Mouse (Mus musculus) R1 (cell line): ENCODE measurements around the gene Erg.

Source experiments
- DNase-seq: peaks from one replicate; pipeline ENCODE4 v3.0.0-alpha.2; 2018; ENCODE audit warnings: low read depth, low spot score

The Erg gene

DNA sequence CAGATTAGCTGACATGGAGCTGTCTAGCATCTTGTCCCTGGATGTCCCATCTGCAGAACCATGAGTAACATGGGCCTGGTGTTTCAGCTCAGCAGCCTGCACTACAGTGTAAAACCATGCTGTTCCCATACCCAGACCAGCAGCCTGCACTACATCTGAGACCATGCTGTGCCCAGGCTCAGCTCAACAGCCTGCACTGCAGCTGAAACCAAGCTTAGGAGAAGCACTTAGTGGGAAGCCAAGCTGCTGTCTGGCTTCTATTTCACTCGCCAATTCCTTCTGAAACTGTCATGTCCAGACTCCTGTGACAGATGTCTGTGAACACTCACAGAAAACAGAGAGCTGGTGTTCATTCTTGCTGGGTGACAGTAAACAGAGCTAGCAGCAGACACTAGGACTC, 195.6 kb downstream of the Erg start:
- no peak for DNase-seq

DNA sequence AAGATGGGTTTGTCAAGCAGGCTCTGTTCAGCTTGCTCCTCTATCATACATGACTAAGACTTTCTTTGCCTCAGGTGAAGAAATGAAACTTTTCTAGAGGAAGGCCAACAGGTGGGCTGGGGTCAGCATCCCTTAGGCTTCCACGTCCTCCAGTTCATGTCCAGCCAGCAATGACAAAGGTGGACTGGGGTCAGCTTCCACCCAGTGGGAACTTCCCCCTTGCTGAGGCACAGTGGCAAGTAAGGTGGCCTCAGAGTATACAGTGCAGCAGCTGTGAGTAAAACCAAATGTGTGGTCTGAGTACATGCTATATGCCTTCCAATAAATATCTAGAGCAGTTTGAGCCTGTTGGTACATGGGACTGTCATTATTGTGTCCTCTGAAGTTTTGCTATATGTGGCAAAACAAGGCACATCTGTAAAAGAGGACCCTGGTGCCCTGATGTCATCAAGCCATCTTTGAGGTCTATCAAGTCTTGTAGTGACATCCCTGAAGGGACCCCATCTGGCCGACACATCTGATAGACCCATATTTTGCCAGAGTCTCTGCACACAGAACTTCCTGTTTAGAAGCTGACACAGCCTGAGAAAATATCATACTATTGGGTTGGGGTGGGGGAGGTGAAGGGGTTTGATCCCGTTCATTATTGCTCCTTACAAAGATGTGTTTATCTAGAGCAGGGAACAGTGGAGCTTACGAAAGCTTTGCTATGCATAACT, 197.4 kb downstream of the Erg start:
- no peak for DNase-seq

DNA sequence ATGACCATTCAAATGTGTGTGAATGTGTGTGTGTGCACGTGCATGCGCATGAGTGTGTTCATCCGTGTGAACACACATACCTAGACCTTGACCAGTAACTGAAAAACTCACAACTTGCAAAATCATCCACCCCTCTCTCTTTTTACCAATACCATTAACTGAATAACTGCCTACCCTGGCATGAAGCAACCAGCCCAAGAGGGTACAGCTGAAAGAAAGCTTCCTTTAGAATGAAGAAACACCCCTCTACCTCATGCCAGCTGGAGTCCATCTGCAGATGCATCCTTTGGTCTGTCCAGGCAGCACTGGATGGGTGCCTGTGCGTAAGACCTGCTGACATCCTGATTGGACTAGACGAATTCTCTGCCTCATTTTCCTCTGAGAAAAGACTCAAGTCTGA, 198.1 kb downstream of the Erg start:
- DNase-seq: no peak

DNA sequence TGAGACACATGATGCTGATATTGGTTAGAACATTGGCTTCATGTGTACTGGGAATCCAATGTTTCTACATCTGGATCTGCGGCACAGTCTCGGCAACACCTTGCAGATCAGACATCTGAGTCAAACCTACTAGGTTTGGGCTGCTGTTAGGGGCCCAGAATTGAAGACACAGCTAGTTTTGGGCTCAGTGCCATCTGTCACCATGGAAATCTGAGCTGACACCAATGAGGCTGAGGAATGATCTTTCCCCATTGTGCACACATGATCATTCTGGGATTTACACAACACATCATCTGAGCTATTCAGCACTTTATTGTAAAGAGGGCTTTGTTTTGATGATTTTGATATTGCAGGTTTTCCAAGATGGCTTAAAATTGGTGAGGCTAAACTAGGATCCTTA, 199.4 kb downstream of the Erg start:
- DNase-seq: no peak

DNA sequence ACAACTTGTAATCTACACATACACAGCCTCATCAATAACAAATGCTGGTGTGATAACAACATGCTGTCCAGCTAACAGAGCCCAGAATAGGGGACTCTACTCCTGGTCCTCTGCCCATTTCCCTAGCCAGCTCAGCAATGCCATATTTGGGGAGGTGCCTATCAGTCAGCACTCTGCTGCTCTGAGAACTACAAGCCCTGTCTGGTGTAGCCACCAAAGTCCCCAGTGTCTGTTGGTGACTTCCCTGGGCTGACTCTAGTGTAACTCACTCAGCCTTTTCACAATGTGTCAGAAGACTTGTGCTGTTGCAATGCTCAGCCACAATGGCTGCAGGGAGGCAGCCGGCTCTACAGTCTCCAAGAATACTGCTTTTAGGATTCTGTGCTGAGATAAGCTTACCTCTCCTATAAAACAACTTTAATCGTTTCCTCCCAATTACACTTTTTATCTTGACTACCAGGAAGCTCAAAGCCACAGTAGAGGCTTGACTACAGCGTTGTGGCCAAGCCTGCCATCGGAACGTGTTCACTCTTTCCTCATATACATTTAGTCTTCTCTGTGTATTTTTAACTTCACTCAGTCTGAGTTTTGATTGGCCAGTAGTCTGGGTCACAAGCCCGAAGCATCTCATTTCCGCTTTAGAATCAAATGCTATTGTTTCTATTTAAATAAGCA, 201.0 kb downstream of the Erg start:
- no peak for DNase-seq

DNA sequence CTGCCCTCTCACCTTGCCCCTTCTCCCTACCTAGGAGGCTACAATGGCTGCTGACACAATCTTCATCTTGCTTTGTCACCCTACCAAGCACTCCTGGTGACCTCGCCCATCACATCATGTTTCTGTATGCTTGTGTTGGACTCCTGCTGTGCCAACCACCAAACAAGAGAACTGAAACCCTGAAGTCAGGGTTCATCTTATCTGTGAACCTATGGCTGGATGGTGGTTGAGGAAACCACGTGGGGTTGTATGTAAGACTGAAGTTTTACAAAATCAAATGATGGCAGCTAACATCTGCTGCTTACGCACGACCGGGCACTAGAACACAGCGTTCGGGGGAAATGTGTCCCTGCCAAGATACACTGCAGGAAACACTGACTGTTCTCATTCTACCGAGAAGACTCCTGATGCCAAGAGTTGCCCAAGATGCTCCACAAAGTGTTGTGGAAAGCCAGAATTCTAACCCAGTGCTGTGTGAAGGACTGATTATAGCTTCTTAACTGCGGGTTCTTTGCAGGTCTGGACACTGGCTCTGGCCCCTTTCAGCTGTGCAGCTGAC, 201.7 kb downstream of the Erg start:
- no peak for DNase-seq

DNA sequence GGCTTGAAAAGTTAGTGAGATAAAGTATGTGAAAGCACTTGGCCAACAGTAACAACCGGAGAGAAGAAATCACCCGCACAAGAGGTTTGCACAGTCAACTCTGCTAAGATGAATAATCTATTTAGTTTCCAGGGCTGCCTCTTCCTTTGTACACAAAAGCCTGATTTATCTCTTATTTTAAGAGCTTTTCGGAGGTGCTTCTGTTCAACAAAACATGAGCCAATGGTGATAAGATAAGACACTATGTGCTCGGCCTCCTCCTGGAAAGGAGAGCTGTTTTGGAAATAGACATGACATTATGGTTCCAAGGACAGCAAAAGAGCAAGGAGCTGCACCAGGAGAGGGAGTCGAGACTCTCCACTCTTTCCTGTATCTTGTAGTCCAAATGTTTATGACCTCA, 204.1 kb downstream of the Erg start:
- no peak for DNase-seq

DNA sequence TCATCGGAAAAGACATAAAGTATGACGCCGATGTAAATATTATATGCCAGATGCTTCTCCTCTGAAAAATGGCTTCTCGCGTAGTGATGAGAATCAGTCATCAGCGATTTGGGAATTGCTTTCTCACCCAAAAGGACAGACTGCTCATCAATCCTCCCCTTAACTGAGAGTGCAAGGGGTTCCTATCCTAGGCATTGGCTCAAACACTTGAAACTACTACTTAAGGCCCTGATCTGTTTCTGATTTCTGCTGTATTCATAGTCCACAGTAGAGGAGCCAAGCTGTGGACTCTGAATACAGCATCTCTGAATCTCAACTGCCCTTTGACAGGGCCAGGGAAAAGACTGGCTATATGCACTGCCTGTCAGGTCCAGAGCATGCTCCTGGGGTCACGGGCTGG, 209.6 kb downstream of the Erg start:
- no peak for DNase-seq

DNA sequence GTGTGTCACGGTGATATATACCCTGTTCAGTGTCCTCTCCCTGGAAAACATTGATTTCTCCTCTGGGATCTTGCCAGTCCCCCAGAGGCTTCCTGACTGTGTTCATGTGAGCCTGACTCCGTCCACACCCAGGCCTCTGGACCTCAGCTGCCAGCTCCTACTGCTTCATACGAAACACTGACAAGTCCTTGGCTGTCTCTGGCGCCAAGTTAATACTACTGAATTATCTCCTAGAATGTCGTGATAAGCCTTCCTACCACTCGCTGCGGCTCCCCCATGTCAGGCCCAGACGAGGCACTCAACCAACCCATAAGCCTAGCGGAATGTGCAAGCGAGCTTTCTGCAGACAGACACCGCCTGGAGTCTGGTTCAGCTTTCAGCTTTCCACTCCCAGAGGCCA, 210.0 kb downstream of the Erg start:
- no peak for DNase-seq

DNA sequence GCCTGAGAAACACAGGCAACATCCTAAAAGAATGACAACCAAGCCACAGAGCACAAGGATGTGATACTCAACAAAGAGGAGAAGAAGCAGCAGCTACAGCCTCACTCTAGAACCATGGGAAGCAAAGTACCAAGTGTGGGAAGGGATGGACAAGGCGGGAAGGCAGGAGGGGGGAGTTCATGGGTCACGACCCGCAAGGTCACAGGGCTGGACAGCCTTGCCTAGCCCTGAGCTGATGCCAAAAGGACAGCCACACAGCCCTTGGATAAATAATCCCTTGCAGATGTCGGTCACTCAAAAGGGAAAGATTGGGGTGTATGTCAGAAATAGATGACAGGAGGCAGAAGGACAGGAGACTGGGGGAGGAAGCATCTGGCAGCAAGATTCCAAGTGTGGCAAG, 211.7 kb downstream of the Erg start:
- no peak for DNase-seq

DNA sequence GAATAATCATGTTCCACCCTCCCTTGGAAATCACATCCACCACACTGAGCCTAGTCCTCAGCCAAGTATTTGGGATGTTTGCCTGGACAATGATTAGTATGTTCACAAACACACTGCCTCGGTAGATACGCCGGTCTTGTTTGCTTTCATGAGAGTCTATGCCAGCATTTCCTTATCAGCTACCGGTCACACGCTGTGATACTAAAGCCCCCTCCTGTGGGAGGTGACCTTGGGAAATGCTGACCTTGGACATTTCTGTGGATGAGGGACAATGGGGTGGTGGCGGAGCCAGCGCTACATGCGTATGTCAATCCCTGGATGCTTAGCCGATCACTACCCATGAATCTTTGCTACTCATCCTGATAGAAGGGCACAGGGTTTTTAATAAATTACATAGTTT, 213.4 kb downstream of the Erg start:
- DNase-seq: no peak

DNA sequence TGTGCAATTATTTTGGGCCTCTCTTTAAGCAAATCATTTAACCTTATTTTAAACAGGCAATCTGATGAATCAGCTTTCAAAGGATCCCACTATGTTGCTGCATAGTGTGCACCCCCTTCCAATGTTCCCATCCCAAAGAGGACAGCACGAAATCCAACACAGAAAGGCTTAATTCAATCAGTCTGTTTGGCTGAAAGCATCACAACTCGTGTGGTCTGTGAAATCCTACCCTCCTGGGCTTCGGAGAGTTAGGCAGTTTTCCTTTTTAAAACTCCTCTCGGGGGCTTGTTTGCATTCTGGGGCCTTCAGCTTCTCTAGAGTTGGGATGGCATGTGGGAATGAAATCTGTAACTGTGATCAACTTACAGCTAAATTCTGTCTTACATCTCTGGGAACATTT, 214.7 kb downstream of the Erg start:
- DNase-seq: no peak

DNA sequence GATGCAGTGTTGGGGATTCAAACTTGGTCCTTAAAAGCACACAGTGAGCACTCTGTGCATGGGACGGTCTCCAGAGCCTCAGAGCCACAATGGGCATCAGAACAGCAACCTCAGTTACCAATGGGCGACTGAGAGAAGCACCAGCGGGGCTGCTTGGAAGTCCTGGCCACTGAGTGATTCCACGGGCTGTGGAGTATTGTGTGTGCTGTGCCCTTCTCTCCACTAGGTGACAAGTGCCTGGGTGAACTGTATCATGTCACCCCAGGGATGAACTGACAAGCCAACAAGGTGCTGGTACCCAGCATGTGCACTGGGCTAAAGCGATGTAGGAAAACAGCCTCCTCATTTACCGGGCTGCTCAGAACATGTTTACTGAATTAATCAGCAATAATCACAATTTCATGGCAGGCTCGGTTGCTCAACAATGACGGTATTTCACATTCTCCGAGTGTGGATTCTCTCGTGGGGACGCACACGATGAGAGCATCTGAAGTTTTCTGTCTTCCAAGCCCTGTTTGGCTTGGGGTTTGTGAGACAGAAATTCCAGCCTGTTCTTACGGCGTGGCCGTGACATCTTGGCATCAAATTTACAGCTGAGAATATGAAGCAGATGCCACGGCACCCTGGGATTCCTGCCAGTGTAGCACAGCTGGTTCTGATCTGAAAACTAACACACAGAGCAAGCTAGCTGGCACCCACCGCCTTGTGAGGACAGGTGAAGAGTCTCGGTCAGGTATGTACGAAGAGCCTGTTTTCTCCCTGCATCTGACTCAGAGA, 219.2 kb downstream of the Erg start:
- DNase-seq: no peak

DNA sequence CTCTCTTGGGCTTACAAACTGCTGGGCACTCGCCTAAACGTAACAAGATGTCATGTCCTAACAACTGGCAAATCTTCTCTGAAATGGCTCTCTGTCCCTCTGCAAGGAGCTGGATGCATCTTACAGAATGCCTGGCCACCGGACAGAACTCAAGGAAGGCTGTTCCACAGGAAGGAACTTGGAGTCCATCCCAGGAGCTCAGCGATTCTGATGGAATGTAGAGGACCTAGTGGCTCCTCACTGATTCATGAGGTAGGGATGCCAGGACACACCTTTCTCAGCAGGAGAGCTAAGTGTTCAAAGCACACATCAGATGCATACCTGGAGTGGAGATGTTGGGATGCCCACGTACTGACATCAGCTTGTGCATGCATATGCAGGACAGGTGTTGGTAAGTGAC, 221.2 kb downstream of the Erg start:
- no peak for DNase-seq

DNA sequence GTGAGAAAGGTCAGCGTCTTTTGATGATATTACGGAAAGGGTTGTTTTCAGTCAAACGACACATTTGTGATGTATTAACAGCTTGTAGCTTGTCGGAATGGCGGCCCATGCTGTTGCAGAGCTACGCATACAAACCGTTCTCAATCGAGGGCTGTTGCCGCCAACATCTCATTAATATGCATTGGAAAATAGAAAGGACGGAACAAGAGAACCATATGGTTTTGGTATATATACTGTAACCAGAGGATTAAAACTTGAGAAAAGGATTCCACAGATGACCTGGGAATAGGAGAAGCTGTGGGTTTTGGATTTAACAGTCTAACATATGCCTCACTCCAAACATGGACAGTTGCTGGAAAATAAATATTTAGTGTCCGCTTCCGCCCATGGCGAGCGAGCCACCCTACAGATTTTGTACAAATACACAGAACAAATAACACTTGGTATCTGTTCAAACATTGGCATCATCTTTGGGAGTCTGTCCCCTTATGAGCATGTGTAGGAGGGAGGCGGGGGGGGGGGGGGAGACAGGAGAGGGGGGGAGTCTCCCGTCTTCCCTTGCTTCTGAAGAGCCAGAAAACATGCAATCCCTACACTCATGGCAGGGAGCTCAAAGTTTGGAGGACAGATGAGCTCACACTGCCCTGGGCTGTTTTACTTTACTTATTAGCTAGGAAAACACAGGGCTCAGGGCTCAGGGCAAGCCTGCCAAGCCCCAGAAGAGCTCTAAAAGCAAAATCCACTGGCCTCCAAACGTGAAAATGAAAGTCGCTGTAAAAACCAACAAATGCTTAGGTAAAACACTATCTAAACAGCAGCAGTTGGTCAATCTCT, 222.5 kb downstream of the Erg start:
- no peak for DNase-seq

DNA sequence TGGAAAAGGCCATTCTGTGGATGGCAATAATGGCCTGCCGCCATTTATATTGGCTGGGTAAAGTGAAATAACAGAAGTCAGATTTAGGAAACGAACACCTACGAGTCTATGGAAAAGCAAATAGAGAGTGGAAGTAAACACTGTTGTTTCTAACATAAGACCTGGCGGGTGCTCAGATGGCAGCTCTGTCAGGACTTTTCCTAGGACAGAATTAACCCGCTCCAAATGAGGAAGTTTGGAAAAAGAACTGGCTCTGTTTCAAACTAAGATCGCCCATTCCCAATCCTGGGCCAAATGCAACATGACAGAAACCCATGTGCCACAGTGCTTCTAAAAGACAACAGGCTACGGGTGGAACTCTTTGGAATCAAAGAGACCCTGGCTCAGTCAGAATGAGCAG, 224.4 kb downstream of the Erg start:
- no peak for DNase-seq

DNA sequence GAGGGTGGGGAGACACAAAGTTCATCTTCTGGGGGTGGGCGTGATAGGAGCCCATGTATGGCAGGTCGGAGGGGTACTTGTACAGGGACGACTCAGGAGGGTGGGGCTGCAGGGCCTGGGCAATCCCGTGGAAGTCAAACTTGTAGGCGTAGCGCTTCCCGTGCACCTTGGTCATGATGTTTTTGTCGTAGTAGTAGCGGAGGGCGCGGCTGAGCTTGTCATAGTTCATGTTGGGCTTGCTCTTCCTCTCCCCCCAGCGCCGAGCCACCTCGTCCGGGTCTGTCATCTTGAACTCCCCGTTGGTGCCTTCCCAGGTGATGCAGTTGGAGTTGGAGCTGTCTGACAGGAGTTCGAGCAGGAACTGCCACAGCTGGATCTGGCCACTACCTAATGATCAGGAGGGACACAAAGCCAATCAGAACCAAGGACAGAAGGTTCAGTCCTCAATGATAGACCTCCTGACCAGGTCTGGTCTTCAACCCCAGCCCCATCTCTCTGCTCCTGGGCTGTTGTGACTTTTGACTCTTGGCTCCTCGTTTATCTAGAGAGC, 225.4 kb downstream of the Erg start:
- no peak for DNase-seq

DNA sequence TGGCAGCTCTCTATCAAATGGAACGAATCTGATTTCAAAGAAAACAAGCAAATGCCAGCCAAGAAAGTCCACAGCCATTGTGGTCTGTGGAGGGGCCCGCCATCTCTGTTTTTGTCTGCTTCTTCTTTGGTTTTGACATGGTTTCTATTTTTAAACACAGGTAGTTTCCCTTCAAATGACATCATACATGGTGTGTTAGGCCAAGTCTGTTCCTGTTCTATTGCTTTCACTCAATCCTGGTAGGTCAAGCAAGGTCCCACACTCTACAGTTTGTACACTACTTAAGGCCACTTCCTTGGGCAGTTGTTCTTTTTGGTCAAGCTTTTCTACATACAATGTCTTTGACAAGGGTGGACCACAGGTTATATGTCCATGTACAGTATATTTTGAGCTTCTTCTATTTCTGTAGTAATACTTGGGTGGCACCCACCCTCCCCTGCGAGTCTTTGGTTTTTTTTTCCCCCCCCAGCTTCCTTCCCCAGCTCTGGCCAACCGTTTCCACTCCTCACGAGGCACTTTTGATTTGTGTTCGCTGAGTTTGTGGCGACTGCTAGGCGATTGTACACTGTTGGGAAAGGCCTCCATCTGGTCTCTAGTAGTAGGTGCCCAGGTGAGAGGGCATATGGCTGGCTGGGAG, 226.1 kb downstream of the Erg start:
- no peak for DNase-seq

DNA sequence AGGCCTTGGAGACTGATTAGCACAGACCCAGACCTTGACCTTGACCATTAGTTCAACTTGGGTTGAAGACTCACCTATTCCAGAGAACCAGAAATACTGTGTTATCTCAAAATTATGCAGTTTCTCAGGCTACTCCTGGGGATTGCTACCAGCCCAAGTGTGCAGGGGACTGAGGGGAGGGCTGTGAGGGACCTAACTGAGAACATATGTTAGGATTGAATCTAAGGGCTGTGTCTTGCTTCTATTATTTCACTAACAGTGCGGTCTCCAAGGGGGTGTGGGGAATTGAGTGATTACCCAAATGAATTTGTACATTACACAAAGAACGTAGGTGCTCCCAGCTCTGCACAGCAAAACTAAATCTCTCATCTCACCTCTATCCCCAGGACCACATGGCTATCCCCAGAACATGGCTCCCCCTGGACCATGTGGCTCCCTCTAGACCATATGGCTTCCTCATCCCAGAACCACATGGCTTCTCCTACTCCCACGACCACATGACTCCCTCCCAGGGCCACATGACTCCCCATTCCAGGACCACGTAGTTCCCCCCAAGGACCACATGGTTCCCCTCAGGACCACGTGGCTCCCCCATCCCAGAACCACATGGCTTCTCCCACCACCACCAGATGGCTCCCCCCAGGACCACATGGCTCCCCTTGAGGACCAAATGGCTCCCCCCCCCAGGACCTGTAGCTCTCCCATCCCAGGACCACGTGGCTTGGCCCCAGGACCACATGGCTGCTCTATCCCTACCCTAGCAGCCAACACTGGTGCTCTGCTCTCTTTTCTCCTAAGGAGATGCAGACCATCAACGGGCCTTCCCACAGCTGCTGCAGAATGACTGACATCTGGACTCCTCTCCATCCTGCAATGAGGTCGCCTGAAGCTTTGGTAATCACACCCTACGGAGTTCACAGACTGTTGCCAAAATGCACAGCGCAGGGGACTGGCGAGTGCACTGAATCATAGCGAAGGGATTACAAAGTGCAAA, 229.1 kb downstream of the Erg start:
- DNase-seq: no peak

DNA sequence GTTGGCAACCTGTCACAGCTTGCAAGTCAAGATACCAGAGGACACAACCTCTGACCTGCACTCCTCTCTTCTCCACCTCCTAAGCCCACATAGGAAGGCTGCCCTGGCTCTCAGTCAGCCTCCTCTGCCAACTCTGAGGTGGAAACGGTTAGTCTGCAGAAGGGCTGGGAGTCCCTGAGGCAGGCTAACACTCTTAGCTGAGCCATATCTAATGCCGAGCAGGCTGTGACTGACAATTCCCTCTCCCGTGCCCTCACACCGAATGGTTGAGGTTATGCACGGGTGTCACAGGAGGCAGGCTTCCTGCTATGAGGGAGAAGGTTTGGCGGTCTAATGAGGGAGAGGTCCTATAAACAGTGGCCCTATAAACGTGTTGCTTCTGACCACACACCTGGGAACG, 232.6 kb downstream of the Erg start:
- no peak for DNase-seq
